Mouse (Mus musculus) G1E (cell line): ENCODE results near the gene Hsf2bp.

ENCODE experiments used
- CTCF ChIP-seq: IDR thresholded peaks from 2 replicates; pipeline ENCODE4 v1.5.1; 2012; ENCODE audit warnings: low read depth, low read length, inconsistent platforms, mixed read lengths
- GATA1 ChIP-seq: IDR thresholded peaks from 2 replicates; pipeline ENCODE4 v1.6.1; 2012; ENCODE audit warnings: borderline replicate concordance, low read length, inconsistent platforms, mixed read lengths
- GATA2 ChIP-seq: IDR thresholded peaks from 2 replicates; pipeline ENCODE4 v1.6.1; 2012; ENCODE audit warnings: low read depth, low read length, inconsistent platforms, borderline replicate concordance
- POLR2AphosphoS5 ChIP-seq: IDR thresholded peaks from 2 replicates; pipeline ENCODE4 v1.6.1; 2012; ENCODE audit warnings: low read depth, low read length, inconsistent platforms; ENCODE audit not compliant: insufficient replicate concordance
- TAL1 ChIP-seq: conservative IDR thresholded peaks from 2 replicates; pipeline ENCODE4 v1.6.1; 2012; ENCODE audit warnings: low read depth, low read length, inconsistent platforms, mixed read lengths

DNA sequence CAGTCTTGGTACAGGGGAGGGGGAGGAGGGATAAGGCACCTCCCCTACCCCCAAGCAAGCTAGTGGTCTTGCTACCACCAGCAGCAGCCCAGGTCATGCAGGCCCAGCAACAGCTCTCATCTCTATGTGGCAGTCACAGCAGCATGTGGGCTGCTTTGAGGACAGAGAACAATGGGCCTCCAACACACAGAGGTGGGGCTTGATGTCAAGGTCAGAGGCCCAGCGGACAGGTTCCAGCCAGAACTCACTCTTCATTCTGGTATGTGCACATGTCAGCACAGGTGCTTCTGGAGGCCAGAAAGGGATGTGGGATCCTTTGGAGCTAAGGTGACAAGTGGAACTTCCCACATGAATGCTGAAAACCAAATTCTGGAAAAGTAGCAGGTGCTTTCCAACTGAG, 102.2 kb downstream of the Hsf2bp start:
- TF ChIP-seq GATA1 = no peak
- TF ChIP-seq CTCF = no peak
- TF ChIP-seq GATA2 = no peak
- no peak for TF ChIP-seq TAL1
- no peak for TF ChIP-seq POLR2AphosphoS5
